Mouse (Mus musculus) liver, adult 10 weeks (tissue): Measurements from ENCODE around the gene Cenpc1. TPM values are rescaled to one million over a fixed set of nuclear protein-coding genes. Genes with fewer than 3 reads are reported as not detected.

Experiments used
- polyA plus RNA-seq: library from polyadenylated mRNA; stranded (reverse); fragments of 350-450 nt; fragmentation: Illumina TruSeq; extraction: RNeasy Lipid Tissue Mini Kit (QIAGEN cat#74804); gene quantifications from one replicate; pipeline ENCODE4 v1.2.3, GENCODE M21; 2014; ENCODE audit warnings: low read depth, low replicate concordance

The Cenpc1 gene
- 6.1 TPM for polyA plus RNA-seq

DNA sequence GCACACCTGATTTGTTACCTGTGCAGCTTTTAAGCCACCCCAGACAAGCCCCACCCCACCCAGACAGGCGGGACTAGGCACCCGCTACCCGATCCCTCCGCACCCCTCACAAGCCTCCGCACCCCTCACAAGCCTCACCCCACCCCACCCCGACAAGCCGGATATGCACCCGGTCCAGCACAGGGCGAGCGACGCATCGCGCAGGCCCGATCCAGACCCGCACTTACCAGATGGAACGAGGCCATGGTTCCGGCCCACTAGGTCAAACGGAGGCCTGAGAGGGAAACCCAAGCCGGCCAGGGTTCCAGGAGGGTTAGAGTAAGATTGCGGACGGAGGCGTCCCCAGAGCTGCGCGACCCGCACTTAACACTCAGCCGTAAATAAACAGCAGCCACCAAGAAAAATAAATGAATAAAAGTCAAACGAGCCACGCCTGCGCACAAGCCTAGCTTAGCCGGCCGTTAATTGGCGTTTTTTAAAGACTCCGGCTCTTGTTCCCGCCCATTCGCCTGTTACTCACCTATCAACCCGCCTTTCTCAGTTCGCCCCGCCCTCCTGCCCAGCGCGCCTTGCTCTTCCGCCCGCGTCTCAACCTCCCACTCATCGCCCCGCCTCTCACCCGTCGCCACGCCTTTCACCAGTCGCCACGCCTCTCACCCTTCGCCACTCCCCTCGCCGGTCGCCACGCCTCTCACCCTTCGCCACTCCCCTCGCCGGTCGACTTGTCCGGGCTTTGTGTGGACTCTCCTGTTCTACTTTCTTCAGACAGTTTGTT is at the start of gene Cenpc1:
TSS of gene Cenpc1 (minus strand) at position 483 of the 775 bp plus-strand sequence.

GRCm38 (mm10) chr5:86071538-86071937 is 6.2 kb upstream of the Cenpc1 start, which contains the start of gene Stap1:
Gene Stap1, plus strand, starts transcription at chr5:86071746.

Other genes starting within 250 kb of the Cenpc1 start
- gene Stap1, start 6.2 kb upstream of the Cenpc1 start, polyA plus RNA-seq: 4.3 TPM
- gene Uba6, start 107.2 kb upstream of the Cenpc1 start, polyA plus RNA-seq: 8.2 TPM
- gene Gnrhr, start 132.3 kb upstream of the Cenpc1 start, polyA plus RNA-seq: not detected
- gene Tmprss11c, start 223.7 kb upstream of the Cenpc1 start, polyA plus RNA-seq: not detected